Mouse (Mus musculus) cerebellum, postnatal 25 days (tissue): ENCODE measurements around the gene Plb1.
A peak's percentile ranks its signal among the peaks of the same experiment; 100 is the strongest.

Source experiments
- DNase-seq, 2 experiments: peaks; one replicate each; pipeline ENCODE4 v3.0.0; 2021; ENCODE audit warnings: mixed read lengths in 2 of 2

Gene Plb1

DNA sequence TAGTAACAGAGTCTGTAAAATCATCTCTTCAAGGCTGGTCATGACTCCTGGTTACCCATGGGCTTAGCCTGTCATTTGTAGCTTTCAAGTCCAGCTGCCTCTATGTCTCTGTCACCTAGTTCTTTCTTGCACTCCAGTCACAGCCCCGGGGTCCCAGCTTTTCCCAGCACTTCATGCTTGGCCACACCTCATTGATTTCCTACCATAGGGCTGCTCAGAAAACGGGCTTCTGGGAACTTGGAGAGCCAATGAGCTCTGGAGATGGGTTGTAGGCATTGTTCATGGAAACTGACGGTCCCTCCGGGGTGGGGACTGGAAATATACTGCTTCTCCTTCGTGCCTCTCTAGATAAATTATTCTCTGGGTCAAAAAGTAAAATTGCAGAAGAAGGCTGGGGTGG lies 28.2 kb downstream of the Plb1 start:
- peak in 1 of 2 experiments; percentile 2 for DNase-seq

DNA sequence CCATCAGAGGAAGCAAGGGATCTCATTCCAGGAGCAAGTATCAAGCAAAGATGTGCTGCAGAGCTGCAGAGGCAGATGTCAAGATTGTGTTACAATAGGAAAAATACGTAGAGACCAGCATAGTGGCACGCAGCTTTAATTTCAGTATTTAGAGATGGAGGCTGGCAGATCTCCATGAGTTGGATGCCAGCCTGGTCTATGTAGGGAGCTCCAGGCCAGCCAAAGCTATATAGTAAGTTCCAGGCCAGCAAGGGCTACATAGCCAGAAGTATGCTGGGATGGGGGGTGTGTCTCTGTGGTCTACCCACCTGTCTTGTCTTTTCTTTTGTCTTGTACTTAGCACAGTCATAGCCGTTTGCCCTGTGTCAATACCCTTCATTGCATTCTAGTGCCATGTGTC lies 28.7 kb downstream of the Plb1 start:
- peak; percentile 39 to 63 for DNase-seq

DNA sequence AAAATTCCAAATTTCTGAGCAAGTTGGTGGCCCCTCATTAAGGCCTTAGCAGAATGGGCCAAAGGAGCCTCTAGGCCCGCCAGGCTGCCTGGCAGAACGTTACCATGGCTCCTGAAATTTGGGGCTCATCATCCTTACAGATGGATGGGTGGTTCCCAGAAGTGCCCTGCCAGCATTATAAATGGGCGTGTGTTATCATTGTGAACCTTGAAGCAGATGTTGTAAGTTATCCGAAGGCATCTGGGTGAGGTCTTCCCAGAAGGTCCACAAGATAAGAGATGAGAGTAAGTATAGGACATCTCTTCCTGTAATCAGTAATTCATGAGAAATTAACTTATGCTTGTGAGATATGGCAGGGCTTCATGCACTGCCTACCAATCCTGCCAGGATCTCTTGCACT lies 30.0 kb downstream of the Plb1 start:
- DNase-seq = no peak

DNA sequence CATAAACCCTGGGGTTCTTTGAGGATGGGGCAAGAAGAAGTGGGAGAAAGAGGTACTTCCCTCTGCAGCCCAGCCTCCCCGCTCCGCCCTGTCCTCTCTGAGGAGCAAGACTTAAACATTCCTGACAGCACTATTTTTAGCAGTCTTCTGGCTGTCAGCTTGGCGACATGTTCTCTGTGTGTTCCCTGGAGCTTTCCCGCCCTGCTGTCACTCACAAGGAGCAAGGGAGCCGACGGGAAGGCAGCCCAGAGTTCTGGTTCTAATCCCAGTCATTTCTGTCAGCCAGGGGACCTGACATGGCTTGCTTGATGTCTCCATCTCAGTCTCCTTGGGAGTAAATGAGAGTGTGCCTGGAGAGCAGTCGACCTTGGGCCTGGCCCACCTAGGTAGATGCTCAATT lies 40.0 kb downstream of the Plb1 start:
- peak; percentile 38 to 47 for DNase-seq

DNA sequence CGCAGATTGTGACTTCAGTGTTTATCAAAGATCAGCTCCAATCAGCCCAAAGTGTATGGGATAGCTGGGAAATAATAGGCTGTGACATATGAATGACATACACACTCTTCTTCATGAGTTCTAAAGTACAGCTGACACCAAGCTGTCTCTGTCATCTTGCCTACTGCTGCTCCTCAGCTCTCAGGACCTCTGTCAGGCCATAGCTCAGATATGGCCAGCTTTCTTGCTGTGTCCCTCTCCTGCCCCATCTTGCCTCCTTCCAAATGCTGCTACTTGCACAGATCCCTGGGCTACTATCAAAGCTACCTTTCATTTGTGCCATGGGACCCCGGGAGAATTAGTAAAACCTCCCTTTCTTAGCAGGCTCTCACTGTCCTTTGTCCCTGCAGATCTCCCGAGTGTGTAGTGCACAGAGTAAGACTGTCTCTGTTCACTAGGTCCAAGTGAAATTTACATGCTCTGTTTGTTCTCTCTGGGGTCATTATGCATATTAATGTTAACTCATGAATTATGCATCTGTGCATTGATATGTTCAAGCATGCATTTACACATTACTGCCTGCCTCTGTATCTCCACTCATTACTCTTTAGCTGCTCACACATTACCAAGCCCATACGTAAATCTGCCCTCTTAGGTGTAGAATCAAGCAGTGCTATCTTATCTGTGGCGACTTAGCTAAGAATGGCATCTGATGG lies 45.6 kb downstream of the Plb1 start:
- no peak for DNase-seq

DNA sequence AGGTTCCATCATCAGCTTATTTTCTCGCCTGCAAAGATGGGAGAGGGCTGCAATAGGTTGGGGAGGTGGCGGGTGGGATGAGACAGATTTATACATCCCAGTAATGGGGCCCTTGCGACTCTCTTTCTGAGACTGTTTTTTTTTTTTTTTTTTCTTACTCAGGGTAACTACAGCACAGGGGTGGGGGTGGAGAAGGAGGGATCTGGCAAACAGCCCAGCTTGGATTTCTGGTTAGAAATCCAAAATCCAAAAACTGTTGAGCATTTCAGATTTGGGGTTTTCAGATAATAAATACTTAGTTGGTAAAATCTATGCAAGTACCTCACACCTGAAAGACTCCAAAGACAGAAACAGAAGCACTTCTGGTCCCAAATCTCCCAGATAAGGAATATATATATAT lies 47.6 kb downstream of the Plb1 start:
- no peak for DNase-seq

DNA sequence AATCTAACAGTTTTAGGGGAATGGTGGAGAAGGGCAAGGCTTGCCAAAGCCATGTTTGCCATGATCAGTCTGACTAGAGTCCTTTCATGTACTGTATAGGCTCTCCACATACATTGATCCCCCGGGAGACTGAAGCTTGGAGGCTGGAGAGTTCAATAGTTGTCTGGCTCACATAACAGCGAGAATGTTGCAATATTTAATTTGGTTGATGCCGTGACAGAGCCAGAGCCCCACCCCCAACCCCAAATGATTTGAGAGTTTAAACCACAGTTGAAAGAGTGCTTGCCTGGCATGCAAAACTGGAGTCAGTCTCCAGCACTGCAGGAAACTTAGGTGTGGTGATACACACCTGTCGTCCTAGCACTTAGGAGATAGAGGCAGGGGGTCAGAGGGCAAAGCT lies 49.8 kb downstream of the Plb1 start:
- no peak for DNase-seq

DNA sequence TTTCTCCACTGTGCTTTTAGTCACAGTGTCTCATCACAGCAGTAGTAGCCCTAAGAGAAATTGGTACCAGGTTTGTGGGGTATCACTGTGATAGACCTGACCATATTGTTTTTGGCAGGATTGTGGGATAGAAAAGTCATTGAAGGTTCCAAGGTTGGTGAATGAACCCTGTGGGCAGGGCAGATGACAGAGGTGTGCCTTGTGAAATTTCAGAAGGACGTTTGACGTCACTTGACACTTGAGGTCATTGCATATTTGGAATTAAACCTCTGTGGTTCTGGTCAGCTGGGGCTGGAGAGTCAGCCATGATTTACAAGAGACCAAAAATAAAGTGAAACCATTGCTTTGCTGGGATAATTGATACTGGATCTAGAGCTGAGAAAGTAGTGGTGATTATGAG lies 50.9 kb downstream of the Plb1 start:
- DNase-seq = no peak

DNA sequence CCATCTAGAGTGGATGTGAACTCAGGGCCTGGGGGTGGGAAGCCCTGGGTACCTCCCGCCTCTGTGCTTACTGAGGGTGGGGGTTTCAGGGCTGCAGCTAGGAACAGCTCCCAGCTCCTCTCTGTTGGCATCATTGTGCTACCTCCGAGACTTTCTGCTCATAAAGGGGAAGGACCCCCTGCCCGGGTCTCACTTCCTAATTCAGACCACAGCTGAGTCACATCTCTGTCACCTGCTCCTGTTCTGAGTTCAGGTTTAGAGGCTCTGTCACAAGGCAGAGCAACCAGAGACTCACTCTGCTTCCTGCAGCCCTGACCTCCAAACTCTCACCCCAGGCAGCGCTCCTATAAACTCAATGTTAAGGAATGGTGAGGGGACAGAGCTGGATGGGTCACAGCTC lies 53.8 kb downstream of the Plb1 start:
- DNase-seq = no peak

DNA sequence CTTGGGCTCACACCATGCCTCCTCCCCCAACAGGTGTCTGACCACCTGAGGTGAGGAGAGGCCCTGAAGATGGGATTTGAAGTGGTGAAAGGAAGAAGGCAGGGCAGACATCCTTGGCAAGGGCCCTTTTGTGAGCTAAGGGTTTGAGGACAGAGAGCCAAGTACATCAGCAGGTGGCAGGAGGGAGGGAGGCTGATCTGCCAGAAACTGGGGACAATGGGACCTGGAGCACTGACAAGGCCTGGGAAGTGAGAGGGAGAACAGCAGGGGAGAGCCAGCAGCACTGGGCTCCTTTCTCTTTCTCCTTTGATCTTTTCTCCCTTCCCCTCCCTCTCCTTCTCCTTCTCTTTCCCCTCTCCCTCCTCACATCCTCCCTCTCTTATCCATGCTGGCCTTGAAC lies 55.5 kb downstream of the Plb1 start:
- DNase-seq = peak; percentile 70 to 79

DNA sequence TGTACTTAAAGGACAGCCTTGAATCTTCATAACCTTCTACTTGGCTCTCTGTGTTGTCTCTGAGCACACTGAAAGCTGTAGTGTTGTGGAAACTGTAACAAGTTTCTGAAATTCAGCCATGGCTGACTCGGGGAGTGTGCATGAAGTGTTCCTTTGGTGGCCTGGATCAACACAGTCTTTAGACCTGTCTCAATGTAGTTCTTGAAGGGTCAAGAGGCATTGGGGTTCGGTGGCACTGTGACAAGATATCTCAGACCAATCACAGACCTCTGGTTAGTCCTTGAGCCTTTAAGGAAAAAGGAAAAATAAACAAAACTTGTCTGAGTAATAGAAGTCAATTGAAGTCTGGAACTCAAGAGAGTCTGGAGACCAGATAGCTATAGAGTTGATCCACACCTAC lies 58.8 kb downstream of the Plb1 start:
- DNase-seq = no peak

DNA sequence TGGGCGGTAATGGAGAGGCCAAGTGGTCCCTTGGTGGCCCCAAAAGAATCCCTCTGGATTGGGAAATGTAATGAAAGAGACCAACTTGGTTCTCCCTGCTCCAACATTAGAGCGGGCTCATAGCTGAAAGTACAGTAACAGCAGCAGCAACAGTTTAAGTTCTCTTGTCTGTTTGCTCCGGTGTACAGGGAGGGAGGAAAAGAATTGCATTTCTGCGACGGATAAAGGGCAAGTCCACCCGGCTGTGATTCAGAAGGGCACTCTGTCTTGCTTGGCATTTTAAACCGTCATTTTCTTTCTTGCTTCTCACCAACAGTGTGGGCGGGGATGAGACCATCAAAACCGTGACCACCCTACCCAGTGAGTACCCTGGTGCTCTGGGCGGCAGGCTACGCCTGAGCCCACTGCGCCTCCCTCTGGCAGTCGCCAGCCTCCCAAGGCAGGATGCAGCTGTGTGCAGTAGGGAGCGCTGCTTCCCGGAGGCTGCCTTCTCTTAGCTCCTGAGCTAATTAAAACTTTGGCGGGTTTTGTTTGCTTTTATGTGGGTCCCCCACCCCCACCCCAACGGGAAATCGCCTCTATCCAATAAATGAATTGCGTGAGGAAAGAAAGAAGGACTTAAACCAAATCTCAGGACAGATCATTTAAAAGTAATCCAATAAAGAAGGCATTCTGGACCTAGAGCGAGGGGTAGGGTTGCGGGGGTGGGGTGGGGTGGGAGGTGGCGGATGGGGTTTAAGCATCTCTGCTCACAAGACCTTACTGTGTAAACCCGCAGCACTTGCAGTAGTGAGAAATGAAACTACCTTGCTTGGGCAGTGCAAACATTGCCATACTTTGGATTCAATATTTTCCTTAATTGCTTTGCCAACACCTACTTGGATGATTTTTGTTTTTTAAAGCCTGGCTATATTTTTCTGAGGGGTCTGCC lies 70.7 kb downstream of the Plb1 start:
- DNase-seq = peak; percentile 52 to 68

DNA sequence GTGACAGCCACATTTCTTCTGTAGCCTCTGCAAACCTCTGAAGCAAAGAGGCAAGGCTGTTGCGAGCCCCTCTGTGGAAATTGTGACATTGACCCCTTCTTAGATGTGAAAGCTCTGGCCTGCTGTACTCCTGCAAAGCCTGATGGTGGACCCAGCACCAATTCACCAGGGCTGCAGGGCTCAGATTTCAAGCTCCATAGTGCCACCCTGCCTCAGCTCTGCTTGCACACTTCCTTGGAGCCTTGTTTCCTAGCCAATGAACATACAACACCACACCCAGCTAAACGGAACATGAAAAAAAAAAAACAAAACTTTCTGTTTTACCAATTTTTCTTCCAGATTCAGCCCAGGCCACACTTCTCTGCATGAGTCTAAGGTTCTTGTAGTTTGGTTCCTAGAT lies 74.6 kb downstream of the Plb1 start:
- DNase-seq = no peak

DNA sequence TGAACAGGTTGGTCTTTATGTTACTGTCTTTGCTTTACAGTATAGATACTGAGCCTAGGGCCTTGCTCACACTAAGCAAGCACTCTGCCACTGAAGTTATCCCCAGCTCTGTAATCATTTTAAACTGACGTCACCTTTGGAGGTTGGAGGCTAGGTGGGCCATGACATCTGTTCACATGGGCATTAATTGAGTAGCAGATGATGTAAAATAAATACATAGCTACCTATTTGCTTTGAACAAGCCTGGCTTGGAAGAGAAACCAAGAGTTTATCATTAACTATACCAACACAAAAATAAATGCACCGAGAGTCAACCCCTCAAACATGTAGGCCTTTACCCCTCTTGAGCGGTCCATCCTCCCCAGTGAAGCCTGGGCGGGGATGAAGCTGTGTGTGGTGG lies 76.1 kb downstream of the Plb1 start:
- DNase-seq = no peak

DNA sequence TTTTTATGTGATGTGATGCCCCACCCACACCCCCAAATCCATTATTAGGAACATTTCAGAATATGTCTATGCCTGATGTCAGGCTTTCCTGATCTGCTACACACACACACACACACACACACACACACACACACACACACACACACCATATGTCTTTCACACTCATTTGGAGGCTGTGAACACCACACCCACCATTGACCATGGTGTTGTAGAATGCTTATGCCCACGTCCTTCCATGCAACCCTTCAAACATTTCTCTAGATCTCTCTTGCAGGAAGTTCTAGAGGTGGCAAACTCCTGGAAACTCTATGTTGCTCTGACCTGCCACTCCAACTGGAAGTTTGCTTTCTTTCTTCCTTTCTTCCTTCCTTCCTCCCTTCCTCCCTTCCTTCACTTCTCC lies 77.2 kb downstream of the Plb1 start:
- DNase-seq = no peak

DNA sequence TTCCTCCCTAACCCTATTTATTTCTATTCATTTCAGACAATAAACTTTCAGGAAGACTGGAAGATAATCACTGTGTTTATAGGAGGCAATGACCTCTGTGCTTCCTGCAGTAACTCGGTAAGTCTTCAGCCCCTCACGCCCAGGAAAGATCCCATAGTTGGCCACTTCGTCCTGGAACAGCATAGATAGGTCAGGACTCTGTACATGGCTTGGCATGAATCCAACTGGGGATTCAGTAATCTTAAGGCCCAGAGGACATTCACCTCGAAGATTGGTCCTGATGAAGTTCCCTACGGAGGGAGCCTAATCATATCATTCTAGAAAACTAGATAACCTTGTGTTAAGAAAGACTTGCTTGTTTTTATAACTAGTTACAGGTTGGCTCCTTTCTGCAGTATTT lies 78.3 kb downstream of the Plb1 start:
- no peak for DNase-seq

DNA sequence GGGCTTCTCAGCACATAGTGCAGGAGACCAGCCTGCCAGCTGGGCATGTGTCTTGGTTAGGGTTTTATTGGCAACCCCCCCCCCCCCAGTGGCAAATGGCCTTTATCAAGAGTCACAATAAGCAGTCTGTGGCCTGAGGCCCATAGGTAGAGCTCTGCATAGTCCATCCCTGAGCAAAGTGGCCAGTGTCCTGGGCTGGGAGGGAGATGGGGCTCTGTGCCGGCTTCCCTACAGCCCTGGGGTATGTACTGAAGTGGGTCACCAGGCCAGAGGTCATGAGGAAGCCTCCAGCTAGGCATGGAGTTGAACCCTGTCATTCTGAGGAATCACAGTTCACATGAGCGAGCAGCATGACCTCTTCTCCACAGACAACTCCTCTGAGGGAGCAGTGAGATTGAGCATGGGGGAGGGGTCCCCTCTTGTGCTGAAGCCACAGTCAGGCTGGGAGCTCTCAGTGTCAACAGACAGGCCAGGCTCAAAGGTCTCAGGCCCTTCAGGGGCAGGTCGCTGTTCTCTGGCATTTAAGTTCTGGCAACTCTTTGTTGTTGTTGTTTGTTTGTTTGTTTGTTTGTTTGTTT lies 79.2 kb downstream of the Plb1 start:
- DNase-seq = no peak

DNA sequence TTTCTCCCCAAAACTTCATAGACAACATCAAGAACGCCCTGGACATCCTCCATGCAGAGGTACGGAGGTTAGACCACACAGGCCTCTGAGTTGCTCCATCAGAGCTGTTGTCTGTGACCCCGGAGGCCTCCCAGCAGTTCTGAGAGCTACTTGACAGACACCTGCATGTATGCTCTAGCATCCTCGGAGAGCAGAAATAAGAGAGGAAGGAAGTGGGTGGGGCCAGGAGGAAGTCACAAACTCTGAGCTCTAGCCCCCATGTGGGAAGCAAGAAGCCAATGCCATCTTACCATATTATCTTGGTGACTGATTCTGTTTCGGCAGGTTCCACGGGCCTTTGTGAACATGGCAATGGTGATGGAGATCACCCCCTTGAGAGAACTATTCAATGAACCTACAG lies 81.2 kb downstream of the Plb1 start:
- DNase-seq = no peak

DNA sequence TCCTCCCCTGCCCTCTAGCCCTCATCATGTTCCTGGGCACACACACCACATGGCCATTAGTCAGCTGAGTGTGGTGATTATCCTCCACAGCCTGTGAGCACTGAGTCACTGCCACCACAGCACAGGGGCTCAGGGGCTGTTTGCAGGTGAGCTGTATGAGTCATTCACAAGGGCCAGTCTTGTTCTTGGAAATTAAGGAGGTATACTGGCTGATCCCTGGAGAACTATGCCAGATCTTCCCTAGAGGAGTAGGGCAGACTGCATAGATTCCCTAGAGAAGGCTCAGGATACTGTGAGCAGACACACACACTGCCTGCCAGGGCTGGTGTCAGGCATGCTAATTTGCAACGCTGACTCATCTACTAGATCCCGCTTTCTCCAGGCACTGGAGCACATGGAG lies 82.2 kb downstream of the Plb1 start:
- DNase-seq = peak in 1 of 2 experiments; percentile 34

DNA sequence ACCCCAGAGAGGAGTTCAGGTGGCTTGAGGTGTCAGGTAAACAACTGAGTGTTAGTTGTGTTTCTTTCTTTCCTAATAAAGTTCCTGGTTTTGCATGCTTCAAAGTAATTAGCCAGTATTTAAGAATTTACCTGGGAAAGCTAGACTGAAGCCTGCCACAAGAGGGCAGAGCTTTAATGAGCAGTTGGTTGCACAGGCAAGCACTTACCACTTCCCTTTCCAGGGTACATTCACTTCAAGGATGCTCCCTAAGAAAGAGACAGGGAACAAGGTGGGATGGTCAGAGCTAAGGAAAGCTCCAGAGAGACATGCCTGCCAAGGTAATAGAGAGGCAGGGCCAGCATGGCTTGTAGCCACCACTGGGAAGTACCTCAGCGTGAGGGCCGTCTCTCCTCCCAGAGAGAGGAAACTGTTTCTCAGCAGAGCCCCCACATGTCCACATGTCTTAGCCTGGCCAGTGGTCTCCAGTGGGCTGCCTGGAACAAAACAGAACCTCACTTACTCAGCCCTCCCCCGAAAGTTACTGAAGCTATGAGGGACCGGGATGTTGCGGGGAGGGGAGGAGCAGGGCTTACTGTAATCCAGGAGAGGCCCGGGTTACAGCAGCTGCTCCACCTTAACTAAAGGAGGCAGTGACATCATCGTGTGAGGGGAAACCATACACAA lies 89.8 kb downstream of the Plb1 start:
- DNase-seq = peak; percentile 72 to 84

DNA sequence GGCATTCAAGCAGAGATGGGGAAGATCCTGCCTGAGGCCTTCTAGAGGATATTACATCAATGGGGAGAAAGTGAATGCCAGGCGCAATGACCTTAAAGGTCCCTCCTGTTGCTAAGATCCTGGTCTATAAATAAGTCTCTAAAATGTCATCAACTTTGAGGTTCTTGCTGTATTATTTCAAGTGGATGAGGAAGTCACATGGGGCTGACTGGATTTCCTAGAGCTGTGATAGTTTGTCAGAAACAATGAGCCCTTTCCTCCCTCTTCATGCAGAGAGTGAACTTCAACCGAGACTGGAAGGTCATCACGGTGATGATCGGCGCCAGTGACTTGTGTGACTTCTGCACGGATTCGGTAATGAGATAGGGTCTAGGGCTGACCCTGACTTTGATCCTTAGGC lies 95.6 kb downstream of the Plb1 start:
- DNase-seq = no peak

DNA sequence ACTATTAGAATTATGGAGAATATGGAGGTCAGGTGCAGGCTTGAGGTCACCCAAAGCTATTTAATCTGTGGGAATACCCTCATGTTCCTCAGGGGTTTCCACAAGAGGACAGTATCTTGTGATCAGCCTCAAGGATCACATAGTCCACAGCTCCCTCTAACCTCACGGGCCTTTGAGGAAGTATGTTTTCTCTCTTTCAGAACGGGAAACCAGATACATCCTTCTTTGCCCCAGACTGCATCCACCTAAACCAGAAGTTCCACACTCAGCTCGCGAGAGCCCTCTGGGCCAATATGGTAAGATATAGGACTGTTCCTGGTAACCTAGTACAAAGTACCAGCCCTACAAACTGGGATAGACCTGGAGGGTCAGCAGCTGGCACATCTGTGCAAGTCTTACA lies 100.1 kb downstream of the Plb1 start:
- no peak for DNase-seq

DNA sequence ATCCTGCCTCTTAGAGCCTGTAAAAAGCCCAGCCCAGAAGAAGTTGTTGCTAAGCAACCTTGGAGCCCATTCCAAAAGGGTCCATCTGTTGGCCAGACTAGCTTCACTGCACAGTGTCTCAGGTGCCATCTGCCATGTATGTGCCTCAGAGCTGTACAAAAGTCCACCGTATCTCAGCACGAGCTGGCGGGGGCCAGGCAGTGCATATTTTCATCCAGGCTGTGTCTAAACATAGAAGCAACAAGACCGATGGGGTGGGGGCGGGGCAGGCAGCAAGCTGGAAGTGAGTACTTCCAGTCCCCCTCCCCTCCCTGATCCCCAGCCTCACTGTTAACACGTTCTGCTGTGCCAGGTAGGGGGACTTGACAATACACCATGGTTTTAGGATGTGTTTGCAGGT lies 102.7 kb downstream of the Plb1 start:
- DNase-seq = peak; percentile 97 to 98
